9 mouse cellular contexts compared by ENCODE assay signal in the genomic region with DNA sequence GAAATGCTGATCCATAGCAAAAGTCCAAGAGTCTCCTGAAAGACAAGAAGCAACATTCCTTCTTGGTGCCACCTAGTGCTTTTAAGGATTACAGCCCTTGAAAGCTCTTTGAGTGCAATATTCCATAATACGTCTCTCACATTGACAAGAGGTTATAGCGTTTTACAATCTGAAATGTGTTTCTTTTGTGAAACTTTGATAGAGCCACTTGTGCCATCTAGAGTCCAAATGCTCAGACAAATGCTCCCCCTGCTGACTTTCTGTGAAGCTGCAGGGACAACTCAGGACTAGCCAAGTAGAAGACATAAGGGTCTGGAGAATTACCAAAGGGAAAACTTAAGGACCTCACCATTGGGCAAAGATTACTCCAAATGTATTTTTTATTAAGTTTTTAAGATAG.
DNase-seq lines count a peak whose midpoint lies in the region; ATAC-seq and TF ChIP-seq lines count a peak whose summit lies in the region.
"Had no signal": no experiment of that assay in that cellular context is flagged by ENCODE, and none has a peak within 500 bp of the region (broad histone marks: within the 10 kb centered on the region; RNA-seq: fewer than 3 reads in every experiment).

No protein-coding gene starts in this region.

- H3K36me3 ChIP-seq in liver, adult 2 months (ENCODE audit: control insufficient read depth, insufficient read depth, low read length): no peaks in the 10 kb centered on the region
- H3K36me3 ChIP-seq in liver, embryonic 11.5 days (ENCODE audit: control insufficient read depth, insufficient read depth, low read length): no peaks in the 10 kb centered on the region
- no peaks in the 10 kb centered on the region for H3K36me3 ChIP-seq in midbrain, embryonic 15.5 days (replicated peaks)
- H3K36me3 ChIP-seq in heart, embryonic 12.5 days: no peaks in the 10 kb centered on the region
- H3K36me3 ChIP-seq: limb, embryonic 15.5 days had no signal

- no peak overlapping the region for H3K27ac ChIP-seq in liver, adult 2 months (replicated peaks; ENCODE audit: insufficient read depth, low read depth, low read length)
- no peak overlapping the region for H3K27ac ChIP-seq in liver, embryonic 11.5 days (ENCODE audit: low read depth, low read length)
- no peak overlapping the region for H3K27ac ChIP-seq in midbrain, embryonic 15.5 days
- no peak overlapping the region for H3K27ac ChIP-seq in heart, embryonic 12.5 days (ENCODE audit: poor library complexity, severe bottlenecking)
- H3K27ac ChIP-seq: limb, embryonic 15.5 days had no signal

- no peaks in the 10 kb centered on the region for H3K4me1 ChIP-seq in liver, adult 2 months (ENCODE audit: control insufficient read depth, insufficient read depth, low read length)
- no peaks in the 10 kb centered on the region for H3K4me1 ChIP-seq in liver, embryonic 11.5 days (replicated peaks; ENCODE audit: control insufficient read depth, insufficient read depth, low read length)
- H3K4me1 ChIP-seq in midbrain, embryonic 15.5 days: no peaks in the 10 kb centered on the region
- no peaks in the 10 kb centered on the region for H3K4me1 ChIP-seq in heart, embryonic 12.5 days (replicated peaks)
- H3K4me1 ChIP-seq: limb, embryonic 15.5 days had no signal

- no peaks in the 10 kb centered on the region for H3K27me3 ChIP-seq in liver, adult 2 months (ENCODE audit: control insufficient read depth, insufficient read depth, low read length)
- H3K27me3 ChIP-seq in liver, embryonic 11.5 days (replicated peaks; ENCODE audit: control insufficient read depth, insufficient read depth, low read length): no peaks in the 10 kb centered on the region
- no peaks in the 10 kb centered on the region for H3K27me3 ChIP-seq in midbrain, embryonic 15.5 days (replicated peaks)
- H3K27me3 ChIP-seq in heart, embryonic 12.5 days (replicated peaks): no peaks in the 10 kb centered on the region
- H3K27me3 ChIP-seq: limb, embryonic 15.5 days had no signal

- H3K79me2 ChIP-seq in liver, adult 2 months (ENCODE audit: control insufficient read depth, insufficient read depth, low read length): no peaks in the 10 kb centered on the region

- H3K9ac ChIP-seq in liver, adult 2 months (ENCODE audit: low read depth, low read length): no peak overlapping the region
- no peak overlapping the region for H3K9ac ChIP-seq in liver, embryonic 11.5 days (ENCODE audit: low read depth, low read length)
- no peak overlapping the region for H3K9ac ChIP-seq in midbrain, embryonic 15.5 days
- no peak overlapping the region for H3K9ac ChIP-seq in heart, embryonic 12.5 days
- H3K9ac ChIP-seq: limb, embryonic 15.5 days had no signal

- WGBS in liver, adult 2 months: 39% methylated on average over 2 of the region's 2 CpGs
- WGBS in liver, embryonic 11.5 days: 45% methylated on average over 2 of the region's 2 CpGs
- 41% methylated on average over 2 of the region's 2 CpGs for WGBS in midbrain, embryonic 15.5 days
- 31% methylated on average over 2 of the region's 2 CpGs for WGBS in heart, embryonic 12.5 days

- peak; percentile 52 to 53 for DNase-seq in cerebellum, postnatal 14 days
- DNase-seq in cerebellum, adult 11 months: no peak
- peak; percentile 1 for DNase-seq in liver, adult 2 months (ENCODE audit: extremely low read depth, low read depth, low spot score)
- DNase-seq in liver, embryonic 11.5 days (ENCODE audit: low spot score): no peak
- DNase-seq in brain, adult 2 months (ENCODE audit: low read depth, low spot score): peak; percentile 66
- DNase-seq in kidney, postnatal 10 days: peak; percentile 37

- H3K9me3 ChIP-seq in liver, embryonic 11.5 days (ENCODE audit: control insufficient read depth, low read length): no peaks in the 10 kb centered on the region
- H3K9me3 ChIP-seq in midbrain, embryonic 15.5 days: no peaks in the 10 kb centered on the region
- H3K9me3 ChIP-seq in heart, embryonic 12.5 days (replicated peaks): no peaks in the 10 kb centered on the region
- H3K9me3 ChIP-seq: limb, embryonic 15.5 days had no signal

- no peak overlapping the region for H3K4me2 ChIP-seq in liver, embryonic 11.5 days
- no peak overlapping the region for H3K4me2 ChIP-seq in midbrain, embryonic 15.5 days
- H3K4me2 ChIP-seq in heart, embryonic 12.5 days: no peak overlapping the region
- H3K4me2 ChIP-seq: limb, embryonic 15.5 days had no signal

- peak; percentile 34; the same call in 1 of the 2 replicates for TF ChIP-seq CTCF in liver, adult 2 months (IDR thresholded peaks at IDR 0.05; ENCODE audit: low read depth, low read length)

- TF ChIP-seq POLR2A in liver, adult 2 months (IDR thresholded peaks at IDR 0.05; ENCODE audit: extremely low read depth, insufficient read depth, low read length): no peak

- no peak for ATAC-seq in liver, embryonic 11.5 days (replicated peaks; ENCODE audit: low FRiP score)
- ATAC-seq in midbrain, embryonic 15.5 days (replicated peaks): peak; percentile 48; the same call in 1 of the 2 replicates
- no peak for ATAC-seq in heart, embryonic 12.5 days (ENCODE audit: insufficient number of reproducible peaks, low FRiP score)

- no peak overlapping the region for H3K4me3 ChIP-seq in liver, adult 2 months (ENCODE audit: insufficient read depth, low read depth, low read length)
- H3K4me3 ChIP-seq in liver, embryonic 11.5 days (ENCODE audit: low read depth, low read length): no peak overlapping the region
- H3K4me3 ChIP-seq in midbrain, embryonic 15.5 days: no peak overlapping the region
- no peak overlapping the region for H3K4me3 ChIP-seq in heart, embryonic 12.5 days
- H3K4me3 ChIP-seq: limb, embryonic 15.5 days had no signal

Comparison
In these comparisons a context has a peak if more than half of its experiments do, and no peak if none do; other contexts are left out.
1. DNase-seq: peak in cerebellum, postnatal 14 days (2 of 2), liver, adult 2 months (single experiment), brain, adult 2 months (single experiment) and kidney, postnatal 10 days (single experiment); none in cerebellum, adult 11 months (single experiment) and liver, embryonic 11.5 days (single experiment).